Mouse (Mus musculus): ENCODE measurements around the gene Hcst.

Hcst gene

DNA sequence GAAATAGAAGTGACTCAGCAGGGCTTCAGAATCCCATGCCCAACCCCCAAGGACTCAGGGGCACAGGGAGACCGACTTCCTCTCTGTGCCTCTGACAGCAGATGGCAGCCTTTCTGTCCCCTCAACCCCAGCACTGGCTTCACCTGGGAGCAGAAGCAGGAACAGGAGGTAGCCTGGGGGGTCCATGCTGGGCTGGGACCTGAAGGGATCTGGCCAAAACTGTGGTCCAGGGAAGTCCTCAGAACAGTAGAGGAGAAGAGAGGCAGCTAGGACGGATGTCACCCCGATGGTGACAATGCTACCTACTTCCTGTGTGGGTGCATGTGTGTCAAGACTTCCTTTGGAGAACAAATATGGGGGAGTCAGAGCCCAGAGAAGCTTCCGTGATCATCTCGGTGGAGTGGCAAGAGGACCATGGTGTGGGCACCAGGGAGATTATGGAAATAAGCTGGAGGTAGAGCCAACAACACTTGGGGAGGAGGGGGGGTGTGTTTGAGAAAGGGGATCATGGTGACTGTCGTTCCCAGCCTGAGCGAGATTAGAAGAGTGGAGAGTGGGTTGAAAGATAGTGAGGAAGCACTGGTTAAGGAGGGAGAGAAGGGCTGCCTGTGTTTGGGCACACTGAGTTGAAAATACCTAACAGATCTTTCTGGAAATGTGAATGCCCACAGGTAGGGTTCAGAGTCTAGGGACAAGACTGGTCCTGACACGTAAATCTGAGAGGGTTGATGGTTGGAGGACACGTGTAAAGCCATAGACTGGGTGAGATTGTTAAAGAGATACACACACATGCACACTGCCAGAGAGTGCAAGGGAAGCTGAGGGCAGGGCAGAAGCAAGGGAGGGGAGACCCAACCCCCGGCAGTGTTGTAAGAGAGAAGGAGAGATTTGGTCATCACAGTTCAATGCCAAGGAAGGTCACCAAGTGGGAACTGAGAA is at the start of gene Hcst:
Gene Hcst, minus strand, starts transcription at position 294 of the 939 bp plus-strand sequence.
- no peak for DNase-seq (ENCODE audit: low spot score)

DNA sequence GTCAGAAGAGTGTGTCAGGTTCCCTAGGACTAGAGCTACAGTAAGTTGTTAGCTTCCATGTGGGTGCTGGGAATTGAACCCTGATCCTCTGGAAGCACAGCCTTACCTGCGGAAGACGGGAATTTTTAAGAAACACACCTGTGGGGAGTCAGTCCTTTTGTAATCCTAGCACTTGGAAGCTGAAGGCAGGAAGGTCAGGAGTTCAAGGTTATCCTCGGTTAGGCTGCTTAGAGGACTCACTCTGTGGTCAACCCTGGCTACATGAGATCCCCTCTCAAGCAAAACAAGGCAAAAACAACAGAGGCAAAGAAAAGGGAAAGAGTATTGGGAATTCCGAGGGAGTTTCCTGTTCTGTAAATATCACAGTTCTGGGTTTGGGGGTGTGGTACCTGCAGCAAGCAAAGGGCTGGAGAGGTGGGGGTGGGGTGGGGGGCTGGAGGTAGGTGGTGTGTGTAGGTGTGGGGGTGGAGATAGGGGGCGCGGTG is 45.2 kb upstream of the Hcst start:
- DNase-seq (ENCODE audit: low spot score) = no peak

DNA sequence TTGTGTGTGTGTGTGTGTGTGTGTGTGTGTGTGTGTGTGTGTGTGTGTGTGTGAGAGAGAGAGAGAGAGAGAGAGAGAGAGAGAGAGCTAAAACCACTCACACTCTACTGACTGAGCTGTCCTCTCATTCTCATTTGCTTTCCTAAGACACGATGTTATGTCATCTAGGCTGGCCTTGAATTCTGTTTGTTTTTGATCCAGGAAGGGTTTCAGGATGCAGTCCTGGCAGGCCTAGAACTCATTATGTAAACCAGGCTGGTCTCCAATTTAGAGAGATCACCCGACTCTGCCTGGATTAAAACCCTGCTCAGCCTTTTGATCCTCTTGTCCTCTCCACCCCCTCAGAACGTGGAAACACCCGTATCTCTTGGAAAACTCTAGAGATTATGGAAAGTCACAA is 44.3 kb upstream of the Hcst start:
- no peak for DNase-seq (ENCODE audit: low spot score)

GRCm38 (mm10) chr7:30463568-30463967 is 43.9 kb upstream of the Hcst start:
- DNase-seq (ENCODE audit: low spot score) = no peak

DNA sequence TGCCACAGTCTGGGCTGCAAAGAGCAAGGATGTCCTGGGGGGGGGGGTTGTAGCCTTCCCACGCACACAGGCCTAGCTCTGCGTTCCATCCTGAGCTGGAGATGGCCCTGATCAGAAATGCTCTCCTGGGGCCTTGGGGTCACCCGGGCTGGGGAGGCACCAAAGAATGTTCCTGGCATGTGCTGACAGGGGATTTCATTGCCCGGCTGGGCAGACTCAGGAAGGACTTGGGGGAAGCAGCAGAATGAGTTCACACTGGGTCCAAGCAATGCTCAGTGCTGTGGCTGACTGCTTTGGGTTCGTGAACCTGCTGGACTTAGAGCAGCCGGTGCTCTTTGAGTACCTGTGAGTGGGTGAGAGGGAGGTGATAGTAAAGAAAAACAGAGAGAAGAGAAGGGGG is 39.8 kb upstream of the Hcst start:
- DNase-seq (ENCODE audit: low spot score) = no peak

DNA sequence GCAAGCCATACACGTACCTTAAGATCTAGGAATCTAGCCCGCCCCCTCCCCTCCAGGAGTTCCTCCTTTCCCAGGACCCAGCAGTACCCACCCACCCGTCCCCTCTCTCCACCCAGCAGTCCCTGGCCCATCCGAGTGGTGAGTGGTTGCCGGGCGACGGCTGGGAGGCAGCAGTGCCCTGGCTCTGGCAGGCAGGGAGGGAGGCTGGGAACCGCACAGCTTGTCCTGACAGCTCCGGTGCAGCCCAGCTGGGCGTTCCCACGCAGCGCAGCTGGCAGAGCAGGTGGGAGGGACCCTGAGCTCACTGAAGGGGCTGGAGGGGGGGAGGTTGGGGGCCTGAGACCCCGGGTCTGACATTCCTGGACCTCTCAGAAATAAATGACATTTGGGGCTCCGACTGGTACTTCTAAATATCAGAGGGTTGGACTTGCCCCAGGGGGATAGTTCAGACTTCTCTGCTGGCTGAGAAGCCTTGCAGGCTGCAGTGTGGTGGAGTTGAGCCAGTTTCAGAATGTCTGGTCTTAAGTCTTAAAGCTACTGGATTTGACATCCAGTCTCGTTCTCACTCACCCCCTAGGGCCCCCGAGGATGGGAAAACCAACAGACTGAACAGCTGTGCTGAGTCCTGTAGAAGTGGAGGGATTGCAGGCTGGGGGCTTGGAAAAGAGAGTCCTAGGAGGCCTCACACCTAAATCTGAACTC is 38.1 kb upstream of the Hcst start, which contains the start of the genes Kirrel2 and Nphs1:
Gene Kirrel2, minus strand, starts transcription at position 62 of the 702 bp plus-strand sequence.
Gene Nphs1, plus strand, starts transcription at position 687 of the 702 bp plus-strand sequence.
- DNase-seq (ENCODE audit: low spot score) = no peak

DNA sequence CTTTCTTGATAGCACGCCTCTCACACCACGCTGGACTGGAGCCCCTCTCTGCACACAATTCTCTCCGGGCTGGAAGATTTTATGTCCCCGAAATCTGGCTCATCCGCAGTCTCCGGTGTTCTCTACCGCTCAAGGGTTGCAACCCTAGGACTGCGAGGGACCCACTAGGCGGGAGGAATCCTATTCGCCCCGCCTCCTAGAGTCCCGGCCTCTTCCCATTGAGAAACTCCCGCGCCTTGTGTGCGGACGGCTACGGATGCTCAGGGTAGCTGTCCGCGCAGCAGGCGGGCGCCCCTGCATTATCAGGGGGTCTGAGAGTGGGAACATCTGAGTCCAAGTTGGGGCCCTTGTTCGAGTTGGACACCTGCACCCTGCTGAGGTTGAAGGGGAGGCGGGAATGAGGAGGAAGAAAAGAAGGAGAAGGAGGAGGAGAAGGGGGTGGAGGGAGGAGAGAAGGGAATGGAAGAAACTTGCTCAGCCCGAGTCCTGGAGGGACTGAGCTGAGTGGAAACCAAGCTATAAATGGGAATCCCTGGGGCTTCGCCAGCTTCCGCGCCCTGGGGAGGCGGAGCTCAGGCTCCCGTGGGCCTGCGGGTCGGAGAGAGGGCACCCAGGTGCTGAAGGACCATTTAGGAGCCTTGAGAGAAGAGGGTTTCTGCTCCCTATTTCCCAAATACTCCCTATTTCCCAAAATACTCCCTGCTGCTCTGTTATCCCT is 37.4 kb upstream of the Hcst start:
- DNase-seq (ENCODE audit: low spot score) = no peak

GRCm38 (mm10) chr7:30456487-30456886 is 36.8 kb upstream of the Hcst start:
- no peak for DNase-seq (ENCODE audit: low spot score)

GRCm38 (mm10) chr7:30454259-30454658 is 34.6 kb upstream of the Hcst start:
- DNase-seq (ENCODE audit: low spot score) = no peak

- peak; percentile 68 for DNase-seq (ENCODE audit: low spot score)
Measured at GRCm38 (mm10) chr7:30453766-30454165, 34.1 kb upstream of the Hcst start.

DNA sequence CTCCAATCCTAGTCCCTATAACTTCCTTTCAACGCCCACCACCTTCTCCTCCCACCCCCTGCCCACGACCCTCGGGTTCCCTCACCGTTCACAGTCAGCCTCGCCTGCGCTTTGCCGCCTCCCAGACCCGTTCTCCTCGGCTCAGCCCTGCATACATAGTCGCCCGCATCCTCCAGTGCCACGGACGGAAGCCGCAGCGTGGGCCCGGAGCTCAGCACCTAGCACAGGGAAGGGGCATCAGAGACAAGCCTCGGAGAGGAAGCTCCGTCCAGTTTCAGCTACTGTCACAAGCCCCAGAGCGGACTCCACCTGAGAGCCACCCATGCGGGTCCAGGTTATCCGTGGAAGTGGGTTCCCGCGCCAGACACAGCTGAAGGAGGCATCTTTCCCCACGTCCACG is 33.7 kb upstream of the Hcst start:
- DNase-seq (ENCODE audit: low spot score) = no peak

GRCm38 (mm10) chr7:30450241-30450640 is 30.6 kb upstream of the Hcst start:
- DNase-seq (ENCODE audit: low spot score) = no peak

DNA sequence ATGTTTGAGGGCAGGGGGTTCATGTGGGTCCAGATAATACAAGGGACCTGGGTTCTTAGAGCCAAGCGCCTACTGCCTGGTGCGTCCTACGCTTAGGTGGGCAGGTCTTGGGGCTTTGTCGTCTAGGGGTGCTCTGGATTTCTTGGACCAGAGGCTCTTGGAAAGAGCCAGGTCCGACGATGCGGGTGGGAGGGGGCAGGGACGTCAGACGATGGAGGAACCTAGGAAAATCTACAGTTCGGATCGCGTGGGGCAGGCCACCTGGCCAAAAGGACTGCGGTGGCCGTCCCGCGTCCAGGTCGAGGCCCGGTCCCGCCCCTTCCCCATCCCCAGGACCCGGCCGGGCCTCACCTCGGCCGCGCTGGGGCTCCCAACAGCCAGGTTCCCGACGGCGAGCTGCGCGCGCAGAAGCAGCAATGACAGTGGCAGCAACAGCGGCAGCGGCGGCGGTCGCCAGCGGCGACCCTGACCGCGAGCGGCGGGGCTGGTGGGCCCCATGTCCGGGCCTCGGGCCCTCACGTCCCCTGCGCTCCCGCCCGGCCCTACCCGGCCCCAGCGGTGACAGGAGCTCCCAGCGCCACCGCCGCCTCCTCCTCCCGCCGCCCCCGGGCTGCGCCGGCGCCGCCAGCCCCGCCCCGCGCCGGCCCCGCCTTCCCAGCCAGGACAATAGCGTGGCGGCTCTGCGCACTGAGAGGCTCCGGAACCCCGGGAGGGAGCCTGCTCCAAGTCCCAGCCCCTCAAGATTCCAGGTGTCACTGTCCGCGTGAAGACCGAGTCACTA is 25.5 kb upstream of the Hcst start, which contains the start of gene Aplp1:
Gene Aplp1, minus strand, starts transcription at position 565 of the 781 bp plus-strand sequence.
- DNase-seq (ENCODE audit: low spot score) = peak; percentile 68

- DNase-seq (ENCODE audit: low spot score) = peak; percentile 35
Measured at GRCm38 (mm10) chr7:30444154-30444970, 24.7 kb upstream of the Hcst start.

DNA sequence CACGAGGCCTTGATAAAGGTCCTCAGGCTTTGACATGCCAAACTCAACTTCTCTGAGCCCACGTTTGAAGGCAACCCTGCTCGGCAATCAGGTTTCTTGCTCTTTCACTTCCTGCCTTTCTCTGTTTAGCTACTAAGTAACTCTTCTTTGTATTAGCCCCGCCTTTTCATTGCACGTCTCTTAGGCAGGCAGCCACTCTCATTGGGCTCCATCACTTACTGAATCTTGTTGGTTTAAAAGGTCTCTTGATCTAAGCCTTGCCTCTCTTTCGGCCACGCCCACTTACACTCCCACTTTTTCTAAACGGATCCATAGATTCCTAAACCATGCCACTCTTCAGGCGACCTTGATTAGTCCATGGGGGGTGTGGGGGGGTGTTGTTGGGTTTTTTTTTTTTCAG is 24.0 kb upstream of the Hcst start:
- no peak for DNase-seq (ENCODE audit: low spot score)

DNA sequence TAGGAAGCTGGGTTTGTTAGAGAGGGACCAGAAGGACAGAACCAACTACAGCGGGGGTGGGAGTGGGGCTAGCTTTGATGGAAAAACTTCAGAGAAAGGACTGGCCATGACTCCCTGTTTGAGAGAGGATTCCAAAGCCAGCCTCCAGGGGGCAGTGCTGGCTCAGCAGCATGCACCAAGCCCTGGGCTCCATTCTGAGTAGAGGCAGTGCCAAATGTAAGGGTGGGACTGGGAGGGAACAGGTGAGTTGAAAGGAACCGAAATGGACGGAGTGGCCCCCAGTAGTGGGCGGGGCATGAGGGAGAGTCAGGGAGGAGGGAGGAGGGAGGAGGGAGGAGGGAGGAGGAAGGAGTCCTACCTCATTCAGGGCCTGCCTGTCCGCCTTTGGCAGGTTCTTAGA is 21.0 kb upstream of the Hcst start:
- DNase-seq (ENCODE audit: low spot score) = no peak

DNA sequence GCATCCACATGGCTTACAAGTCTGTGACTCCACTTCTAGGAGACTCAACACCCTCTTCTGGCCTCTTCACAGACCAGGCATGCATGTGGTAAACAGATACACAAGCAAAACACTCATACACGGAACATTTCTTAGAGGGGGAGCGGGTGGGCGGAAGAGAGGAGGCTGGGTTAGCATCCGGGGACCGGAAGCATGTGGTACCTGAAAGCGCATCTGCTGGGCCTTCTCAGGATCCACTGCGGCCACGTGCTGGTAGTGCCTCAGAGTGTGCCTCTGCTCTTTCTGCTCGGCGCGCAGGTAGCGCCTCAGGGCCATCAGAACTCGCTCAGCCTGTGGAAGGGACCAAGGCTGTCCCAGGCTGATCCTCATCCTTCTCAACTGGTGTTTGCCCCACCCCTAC is 20.1 kb upstream of the Hcst start:
- DNase-seq (ENCODE audit: low spot score) = no peak

GRCm38 (mm10) chr7:30436879-30437278 is 17.2 kb upstream of the Hcst start:
- DNase-seq (ENCODE audit: low spot score) = no peak

GRCm38 (mm10) chr7:30435156-30435555 is 15.5 kb upstream of the Hcst start:
- no peak for DNase-seq (ENCODE audit: low spot score)

GRCm38 (mm10) chr7:30434701-30435100 is 15.0 kb upstream of the Hcst start:
- no peak for DNase-seq (ENCODE audit: low spot score)
